Mouse (Mus musculus): ENCODE results near the gene Shroom3.

Shroom3 gene

GRCm38 (mm10) chr5:92683351-92683807 is at the start of gene Shroom3:
Gene Shroom3 (plus strand): TSS chr5:92683435.
- DNase-seq (ENCODE audit: low read depth in 2 of 2, low spot score in 2 of 2): no peak

GRCm38 (mm10) chr5:92633526-92633925 is 49.7 kb upstream of the Shroom3 start:
- no peak for DNase-seq (ENCODE audit: low read depth in 2 of 2, low spot score in 2 of 2)

DNA sequence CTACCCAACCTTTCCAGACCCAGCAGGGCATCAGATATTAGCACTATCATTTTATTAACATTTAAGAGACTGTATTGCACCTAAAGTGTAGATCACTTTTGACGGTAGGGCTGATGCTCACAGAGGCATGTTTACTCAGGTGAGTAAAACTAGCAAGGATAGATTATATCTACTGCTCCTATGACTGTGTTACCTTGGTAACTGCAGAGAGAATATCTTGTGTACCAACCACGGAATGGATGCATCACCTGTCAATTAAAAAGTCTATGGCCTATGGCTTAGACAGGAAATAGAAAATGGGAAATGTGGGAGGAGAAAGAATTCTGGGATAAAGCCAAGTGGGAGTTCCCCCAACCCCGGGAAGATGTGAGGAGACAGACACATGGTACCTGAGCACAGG is 48.3 kb upstream of the Shroom3 start:
- DNase-seq (ENCODE audit: low read depth in 2 of 2, low spot score in 2 of 2): no peak

DNA sequence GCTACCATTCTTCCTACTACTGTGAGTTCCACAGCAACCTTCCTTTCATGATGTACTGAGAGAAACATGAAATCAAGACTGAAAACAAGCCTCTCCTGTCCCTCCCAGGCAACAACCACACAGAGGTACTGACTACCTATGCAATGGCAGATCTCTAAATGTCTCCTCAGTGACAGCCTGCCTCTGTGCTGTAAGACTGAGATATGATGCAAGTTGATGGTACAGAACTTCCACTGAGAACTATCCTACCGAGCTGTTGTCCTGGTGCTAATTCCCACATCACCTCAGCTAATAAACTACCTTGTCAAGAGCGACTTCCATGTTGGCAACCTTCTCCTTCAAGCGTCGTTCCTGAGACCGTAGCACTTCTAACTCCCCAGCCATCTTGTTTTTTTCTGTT is 47.3 kb upstream of the Shroom3 start:
- DNase-seq (ENCODE audit: low read depth in 2 of 2, low spot score in 2 of 2): no peak

- no peak for DNase-seq (ENCODE audit: low read depth in 2 of 2, low spot score in 2 of 2)
Observed at GRCm38 (mm10) chr5:92640861-92641260, 42.4 kb upstream of the Shroom3 start.

DNA sequence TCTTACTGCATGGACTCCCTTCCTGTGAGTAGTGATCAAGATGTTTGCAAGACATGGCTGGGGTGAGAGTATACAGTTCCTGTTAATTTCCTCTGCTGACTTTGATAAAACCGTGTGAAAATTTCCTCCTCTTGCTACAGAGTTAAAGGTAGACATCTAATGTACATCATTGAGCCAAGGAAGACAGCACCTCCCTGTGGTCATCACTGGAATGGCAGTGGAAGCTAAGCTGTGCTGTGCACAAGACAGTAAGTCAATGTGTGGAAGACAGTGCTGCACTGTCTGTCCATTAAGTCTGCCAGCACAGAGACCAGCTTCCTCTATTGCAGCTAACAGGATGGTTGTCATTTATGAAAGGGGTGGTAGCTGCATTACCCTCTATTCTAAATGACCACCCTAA is 27.0 kb upstream of the Shroom3 start:
- DNase-seq (ENCODE audit: low read depth in 2 of 2, low spot score in 2 of 2): peak; percentile 21 to 64

GRCm38 (mm10) chr5:92664321-92664720 is 18.9 kb upstream of the Shroom3 start:
- DNase-seq (ENCODE audit: low read depth in 2 of 2, low spot score in 2 of 2): no peak

DNA sequence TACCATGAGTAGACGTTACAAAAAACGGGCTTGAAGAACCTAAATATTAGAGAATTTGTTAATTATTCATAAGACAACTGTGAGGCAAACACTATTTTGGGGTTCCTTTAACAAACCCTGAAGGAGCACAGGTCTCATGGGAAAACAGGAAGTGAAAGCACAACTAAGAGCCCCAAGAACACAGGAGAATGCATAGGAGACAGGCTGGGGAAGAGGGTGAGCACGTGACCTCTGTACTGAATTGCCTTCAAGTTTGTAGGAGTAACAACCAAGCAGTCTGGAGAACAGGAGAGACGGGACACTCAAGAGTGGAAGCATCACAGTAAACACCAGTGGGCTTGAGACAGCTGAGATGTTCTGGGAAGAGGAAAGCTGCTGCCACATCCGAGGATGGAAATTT is 16.4 kb upstream of the Shroom3 start:
- DNase-seq (ENCODE audit: low read depth in 2 of 2, low spot score in 2 of 2): no peak

GRCm38 (mm10) chr5:92674859-92675573 is 8.2 kb upstream of the Shroom3 start, which contains the start of gene Ccdc158:
Gene Ccdc158 (minus strand): TSS chr5:92675271.
- peak; percentile 4 to 12 for DNase-seq (ENCODE audit: low read depth in 2 of 2, low spot score in 2 of 2)

DNA sequence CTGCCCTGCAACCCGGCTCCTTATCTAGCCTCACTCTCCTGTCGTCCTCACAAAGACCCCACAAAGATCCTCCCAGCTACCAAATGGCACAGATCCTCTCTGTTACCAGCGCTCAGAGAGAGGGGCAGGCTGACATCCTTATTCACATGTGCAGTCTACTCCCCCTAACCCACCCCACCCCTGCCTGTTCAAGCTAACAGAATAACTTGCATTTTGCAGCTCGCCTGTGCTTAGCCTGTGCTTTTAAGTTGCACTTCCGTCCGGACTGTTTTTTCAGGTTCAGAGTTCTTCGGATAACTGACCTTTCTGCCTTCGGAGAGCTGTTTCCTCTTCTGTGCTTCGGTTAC is 7.7 kb upstream of the Shroom3 start:
- no peak for DNase-seq (ENCODE audit: low read depth in 2 of 2, low spot score in 2 of 2)

DNA sequence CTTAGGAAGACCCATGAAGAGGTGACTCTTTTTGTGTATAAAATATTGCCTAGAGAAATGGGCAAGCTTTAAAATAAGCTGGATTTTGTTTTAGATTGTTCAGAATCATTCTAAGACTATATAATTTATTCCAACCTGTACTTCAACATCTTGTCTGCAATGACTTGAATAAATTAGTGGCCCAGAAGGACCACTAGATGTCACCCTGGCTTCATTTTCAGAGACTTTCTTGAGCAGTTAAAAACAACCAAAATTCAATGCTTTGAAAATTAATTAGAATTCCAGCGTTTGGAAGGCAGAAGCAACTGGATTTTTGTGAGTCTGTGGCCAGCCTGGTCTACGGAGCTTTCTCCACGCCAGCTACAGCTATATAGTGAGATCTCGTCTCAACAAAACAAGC is 3.8 kb upstream of the Shroom3 start:
- DNase-seq (ENCODE audit: low read depth in 2 of 2, low spot score in 2 of 2): no peak

DNA sequence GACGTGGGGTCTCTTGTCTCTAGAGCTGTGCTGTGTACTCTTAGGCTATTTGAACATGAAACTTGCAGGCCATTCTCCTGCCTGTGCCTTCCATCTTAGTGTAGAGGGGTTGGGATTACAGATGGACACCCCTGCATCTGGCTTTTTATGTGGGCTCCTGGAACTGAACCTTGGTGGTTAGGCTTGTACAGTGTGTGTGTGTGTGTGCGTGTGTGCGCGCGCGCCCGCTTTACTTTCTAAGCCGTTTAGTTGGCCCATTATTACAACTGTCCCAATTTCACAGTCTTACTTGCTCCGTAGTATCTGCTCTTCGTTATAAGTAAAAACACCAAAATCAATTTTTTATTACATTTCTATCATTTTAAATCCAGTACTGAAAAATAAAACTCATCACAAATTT is 1.4 kb upstream of the Shroom3 start:
- no peak for DNase-seq (ENCODE audit: low read depth in 2 of 2, low spot score in 2 of 2)

GRCm38 (mm10) chr5:92682621-92683348 is 450 bp upstream of the Shroom3 start:
- DNase-seq (ENCODE audit: low read depth in 2 of 2, low spot score in 2 of 2): no peak

DNA sequence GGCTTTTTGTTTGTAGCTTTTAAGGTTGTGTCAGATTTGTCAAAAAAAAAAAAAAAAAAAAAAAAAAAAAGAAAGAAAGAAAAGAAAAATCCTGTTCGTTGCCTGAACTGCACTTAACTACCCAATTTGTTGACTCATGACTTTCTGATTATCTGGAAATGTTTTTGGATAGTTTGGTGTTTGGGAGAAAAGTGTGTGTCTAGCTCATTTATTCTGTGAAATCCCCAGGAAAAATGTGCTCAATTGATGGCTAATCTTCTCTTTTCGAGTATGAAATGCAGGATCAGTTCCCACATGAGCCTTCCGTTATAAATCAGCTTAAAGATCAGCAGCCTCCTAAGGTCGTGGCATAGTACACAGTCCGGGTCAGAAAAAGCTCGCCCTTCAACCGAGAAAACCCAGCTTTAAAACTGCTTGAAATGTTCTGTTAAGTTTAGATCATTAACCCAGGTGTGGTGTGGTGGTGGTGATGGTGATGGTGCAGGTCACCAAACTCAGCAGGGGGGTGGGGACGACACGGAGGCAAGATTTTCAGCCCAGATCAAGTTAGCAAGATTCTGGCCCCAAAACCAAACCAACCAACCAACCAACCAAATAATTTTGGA is 738 bp downstream of the Shroom3 start:
- DNase-seq (ENCODE audit: low read depth in 2 of 2, low spot score in 2 of 2): no peak

GRCm38 (mm10) chr5:92684715-92685460 is 1.7 kb downstream of the Shroom3 start:
- DNase-seq (ENCODE audit: low read depth in 2 of 2, low spot score in 2 of 2): no peak

DNA sequence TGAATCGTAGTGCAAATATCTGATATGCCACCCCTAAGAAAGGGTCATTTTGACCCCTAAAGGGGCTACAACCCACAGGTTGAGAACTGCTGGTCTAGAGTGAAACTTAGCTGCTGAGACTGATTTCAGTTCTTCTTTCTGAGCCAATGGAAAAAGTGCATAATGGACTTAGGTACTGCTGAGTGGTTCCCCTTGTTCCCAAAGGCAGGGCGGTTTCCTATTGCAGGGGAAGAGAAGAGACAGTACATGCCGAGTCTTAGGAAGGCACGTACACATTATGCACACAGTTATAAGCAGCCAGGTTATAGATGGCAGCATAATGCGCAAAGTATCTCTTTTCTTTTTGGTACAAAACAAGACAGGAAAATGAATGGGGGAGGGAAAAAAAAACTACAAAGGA is 4.9 kb downstream of the Shroom3 start:
- no peak for DNase-seq (ENCODE audit: low read depth in 2 of 2, low spot score in 2 of 2)

GRCm38 (mm10) chr5:92688569-92688968 is 5.3 kb downstream of the Shroom3 start:
- DNase-seq (ENCODE audit: low read depth in 2 of 2, low spot score in 2 of 2): no peak

- DNase-seq (ENCODE audit: low read depth in 2 of 2, low spot score in 2 of 2): no peak
Observed at GRCm38 (mm10) chr5:92692206-92693007, 9.2 kb downstream of the Shroom3 start.

- no peak for DNase-seq (ENCODE audit: low read depth in 2 of 2, low spot score in 2 of 2)
Observed at GRCm38 (mm10) chr5:92693744-92694143, 10.5 kb downstream of the Shroom3 start.

DNA sequence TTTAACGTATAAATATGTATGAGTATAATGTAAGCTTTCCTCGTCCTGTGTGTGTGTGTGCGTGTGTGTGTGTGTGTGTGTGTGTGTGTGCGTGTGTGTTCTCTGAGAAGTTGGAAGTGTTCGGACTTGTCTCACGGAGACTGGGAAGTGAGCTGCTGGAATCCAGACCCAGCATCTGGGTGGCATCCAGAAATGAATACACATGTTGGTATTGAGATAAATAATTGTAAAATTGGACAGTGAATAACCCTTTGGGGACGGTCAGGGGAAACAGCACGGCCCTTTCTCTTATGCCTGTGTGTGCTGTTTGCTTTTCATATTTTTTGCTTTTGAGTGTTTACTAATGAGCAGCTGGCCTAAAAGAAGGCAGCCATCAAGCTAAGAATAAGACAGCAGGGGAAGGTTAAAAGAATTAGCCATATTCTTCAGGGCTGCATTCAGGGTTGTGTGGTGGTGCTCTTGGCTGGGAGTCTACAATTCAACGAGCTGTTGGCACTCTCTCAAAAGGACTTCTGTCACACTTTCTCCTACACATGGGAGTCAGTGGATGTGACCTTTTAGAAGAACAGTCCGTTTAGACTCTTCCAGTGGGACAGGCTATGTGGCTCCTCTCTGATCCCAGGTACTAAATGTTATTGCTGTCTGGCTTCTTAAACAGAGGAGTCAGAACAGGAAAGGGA is 11.2 kb downstream of the Shroom3 start:
- no peak for DNase-seq (ENCODE audit: low read depth in 2 of 2, low spot score in 2 of 2)

Measured in CD8-positive naive resting alpha-beta T cell, adult 2 months (primary cell).